Mouse (Mus musculus) adrenal gland (tissue): ENCODE results near the gene Exoc6b.

Source experiments
- intact Hi-C: fragments of 180-260 bp; cut with DNase I; formaldehyde crosslinking; loops from one replicate; pipeline ENCODE4 v1.15.1; 2025

The Exoc6b gene

GRCm38 (mm10) chr6:84995418-84995817, 73.9 kb downstream of the Exoc6b start:
- intact Hi-C loops: no loop called here

GRCm38 (mm10) chr6:84976563-84976971, 92.7 kb downstream of the Exoc6b start:
- intact Hi-C loops: no loop called here

DNA sequence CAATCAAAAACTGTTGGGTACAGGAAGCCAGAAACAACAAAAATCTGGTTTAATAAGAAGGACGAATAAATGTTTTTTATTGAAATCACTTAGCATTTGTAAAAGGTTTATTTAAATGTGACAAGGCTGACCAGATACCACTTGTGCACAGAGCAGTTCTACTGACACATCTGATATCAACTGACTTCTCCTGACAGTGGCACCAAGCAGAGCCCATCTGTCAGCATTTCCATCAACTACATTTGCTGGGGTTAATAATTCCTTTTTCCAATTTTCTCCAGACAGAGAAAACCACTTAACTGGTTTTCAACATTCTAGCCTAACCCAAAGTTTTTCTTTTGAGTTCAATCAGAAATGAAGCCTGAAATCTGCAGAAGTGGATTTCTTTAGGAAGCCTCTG, 100.8 kb downstream of the Exoc6b start:
- intact Hi-C loops: no loop called here

DNA sequence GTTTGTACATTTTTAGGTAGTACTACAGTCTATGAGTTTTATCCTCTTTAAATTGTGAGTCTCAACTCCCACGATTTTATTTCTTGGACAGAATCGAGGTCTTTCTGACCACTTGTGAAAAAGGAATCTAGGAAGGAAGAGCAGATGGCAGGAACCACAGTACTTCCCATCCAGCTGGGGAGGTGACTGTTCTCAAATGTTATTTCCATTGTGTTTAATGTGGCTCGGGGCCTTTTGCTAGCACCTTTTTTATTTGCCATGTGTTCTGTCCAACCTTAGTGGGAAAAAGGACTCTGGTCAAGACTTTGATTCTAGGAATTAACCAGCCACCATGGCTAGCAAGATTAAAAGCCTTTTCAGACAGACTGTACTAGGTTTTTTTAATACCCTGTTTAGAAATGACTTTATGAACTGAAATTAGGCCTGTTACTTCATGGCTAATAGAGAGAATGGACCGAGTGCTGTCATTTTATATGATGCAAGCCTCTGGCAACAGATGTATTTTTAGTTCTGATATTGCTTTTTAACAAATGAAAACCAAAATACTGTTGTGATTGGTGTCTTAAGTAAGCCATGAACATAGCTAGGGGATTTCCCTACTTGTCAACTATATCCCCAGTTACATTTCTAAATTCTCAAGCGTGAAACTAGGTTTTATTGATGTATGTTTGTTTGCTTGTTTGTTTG, 104.4 kb downstream of the Exoc6b start:
- intact Hi-C loops: no loop called here

DNA sequence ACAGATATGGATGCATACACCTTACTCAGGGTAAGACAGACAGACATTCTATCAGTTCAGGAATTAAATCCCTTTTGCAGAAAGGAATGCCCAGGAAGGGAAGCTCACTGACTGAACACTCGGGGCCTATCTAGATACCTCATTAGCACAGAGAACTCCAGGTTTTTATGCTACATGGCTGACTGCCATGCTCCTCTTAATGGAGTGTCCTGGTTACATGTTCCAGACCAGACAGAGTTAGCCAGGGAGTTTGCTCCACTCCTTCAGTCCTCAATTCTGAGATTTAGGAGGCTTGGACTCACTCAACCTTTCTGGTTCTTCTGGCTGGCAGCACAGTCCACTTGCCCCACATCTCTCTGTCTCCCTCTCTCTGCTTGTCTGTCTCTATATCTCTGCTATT, 106.3 kb downstream of the Exoc6b start:
- intact Hi-C loops: no loop called here

GRCm38 (mm10) chr6:84961763-84962162, 107.5 kb downstream of the Exoc6b start:
- intact Hi-C loops: no loop called here

DNA sequence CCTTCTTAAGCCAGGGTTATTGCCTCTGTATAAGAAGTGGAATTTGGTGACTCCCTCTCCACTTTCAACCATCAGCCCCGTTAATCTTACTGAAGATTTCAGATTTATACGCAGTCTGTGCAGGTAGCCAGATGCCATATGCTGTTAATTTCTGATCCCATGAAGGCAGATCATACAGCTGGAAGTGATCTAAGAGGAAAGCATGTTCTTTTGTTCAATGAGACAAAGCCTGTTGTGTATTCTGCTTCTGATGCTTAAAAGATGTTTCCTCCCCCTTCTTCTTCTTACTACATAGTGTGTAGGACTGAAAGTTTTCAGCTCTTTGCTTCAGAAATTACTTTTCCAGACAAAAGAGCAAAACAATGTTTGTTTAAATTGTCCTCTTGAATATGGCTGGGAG, 109.8 kb downstream of the Exoc6b start:
- intact Hi-C loops: no loop called here

DNA sequence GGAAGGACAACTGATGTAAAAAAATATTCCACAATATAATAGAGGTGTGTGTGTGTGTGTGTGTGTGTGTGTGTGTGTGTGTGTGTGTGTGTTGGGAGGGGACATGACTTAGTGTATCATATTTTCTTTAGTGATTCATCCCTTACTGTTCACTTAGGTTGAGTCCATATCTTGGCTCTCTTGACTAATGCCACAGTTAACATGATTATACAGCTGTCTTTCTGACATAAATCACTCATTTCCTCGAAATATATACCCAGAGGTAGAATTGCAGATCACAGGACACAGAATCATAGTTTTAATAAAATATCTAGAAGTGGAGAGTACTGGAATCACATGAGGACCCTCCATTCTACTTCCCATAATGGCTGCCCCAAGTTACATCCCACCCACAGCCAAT, 117.7 kb downstream of the Exoc6b start:
- intact Hi-C loops: no loop called here

DNA sequence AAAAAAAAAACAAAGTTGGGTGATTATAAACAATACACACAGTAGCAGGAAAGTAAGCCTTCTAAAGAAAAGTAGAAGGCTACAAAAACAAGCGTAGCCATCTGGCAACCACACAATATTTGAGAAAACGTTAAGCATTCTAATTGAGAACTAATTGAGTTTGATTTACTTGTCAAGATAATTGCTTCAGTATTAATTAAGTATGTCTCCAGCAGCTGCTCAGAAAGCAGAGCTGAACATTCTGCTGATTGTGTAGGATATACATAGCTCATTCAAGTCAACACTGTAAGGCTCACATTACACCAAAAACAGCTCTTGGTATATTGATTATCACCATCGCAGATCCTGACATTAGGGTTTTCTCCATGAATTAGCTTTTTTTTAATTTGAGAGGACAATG, 122.7 kb downstream of the Exoc6b start:
- intact Hi-C loops: no loop called here

- intact Hi-C loops: no loop called here
Observed at GRCm38 (mm10) chr6:84946106-84946505, 123.2 kb downstream of the Exoc6b start.

DNA sequence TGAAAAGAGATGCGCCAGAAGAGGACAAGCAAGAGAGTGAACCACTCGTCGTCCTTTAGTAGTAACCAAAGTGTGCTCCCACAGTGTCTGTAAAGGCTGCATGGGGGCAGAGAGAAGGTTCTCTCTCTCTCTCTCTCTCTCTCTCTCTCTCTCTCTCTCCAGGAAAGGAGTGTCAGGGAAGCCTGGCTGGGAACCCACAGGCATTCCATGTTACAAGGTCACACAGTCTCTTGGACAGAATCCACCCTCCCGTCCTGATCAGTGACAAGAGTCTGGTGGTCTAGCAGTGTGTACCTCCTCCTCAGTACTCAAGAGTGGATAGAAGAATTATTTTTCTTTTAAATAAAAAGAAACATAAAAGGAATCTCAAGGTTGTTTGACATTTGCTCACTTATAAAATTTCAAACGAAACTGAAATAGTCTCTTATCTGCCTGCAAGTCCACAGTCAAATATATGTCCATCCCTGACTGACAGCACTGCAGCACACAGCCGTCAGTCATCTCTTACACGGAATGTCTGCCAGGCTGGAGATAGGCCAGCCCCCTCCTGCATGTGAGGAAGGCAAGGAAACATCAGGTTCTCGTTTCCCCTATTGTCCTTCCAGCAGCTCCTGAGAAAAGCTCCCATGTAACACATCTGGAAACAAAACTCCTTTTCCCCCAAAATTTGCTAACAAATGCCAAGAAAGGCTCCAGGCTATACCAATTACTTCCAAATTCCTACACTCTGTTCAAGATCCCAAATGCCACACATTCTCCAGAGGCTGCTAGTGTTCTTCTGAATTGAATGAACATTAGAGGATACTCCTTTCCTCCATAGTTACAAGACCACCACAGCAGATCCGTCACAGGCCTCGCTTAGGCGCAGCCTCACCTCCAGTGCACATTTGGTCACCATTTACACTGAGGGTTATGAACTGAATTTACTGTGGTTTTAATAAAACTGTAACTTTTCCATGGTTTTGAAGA, 136.1 kb downstream of the Exoc6b start:
- intact Hi-C loops: no loop called here

DNA sequence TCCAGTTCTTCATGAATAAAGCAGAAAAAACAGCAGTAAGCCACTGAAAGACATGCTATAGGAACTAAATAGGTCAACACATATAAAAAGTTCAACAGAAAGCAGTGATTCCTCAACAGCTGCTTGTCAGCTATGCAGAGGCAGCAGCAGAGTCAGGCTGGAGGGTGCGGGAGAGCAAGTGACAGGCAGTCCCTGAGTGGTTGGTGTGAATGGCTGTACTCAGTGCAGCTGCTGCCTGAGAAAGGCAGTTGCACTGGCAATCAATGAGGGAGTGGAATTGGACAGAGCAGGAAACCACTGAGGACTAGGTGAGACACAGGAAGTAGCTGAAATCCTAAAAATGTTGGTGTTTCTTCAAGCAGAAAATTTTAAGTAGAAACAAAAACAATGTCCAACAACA, 138.3 kb downstream of the Exoc6b start:
- intact Hi-C loops: no loop called here

DNA sequence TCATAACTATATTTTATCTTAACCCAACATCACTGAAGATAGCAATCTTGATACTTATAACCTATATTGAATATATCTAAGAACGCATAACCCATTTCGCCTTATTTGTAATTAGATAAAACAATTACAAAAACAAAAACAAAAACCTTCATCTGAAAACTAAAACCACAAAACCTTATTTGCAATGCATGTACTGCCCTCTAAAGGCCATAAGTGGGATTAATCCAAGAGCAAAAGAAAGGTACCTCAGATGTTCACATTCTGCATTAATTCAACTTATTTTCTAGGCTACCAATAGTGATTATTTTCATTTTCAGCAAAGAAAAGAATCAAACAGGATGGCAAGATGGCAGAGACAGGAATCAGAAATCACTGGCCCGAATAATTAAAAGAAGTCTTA, 143.2 kb downstream of the Exoc6b start:
- intact Hi-C loops: loop anchor here (10.0 kb wide), 1 partner anchor 199 kb away; no protein-coding TSS in a partner anchor

DNA sequence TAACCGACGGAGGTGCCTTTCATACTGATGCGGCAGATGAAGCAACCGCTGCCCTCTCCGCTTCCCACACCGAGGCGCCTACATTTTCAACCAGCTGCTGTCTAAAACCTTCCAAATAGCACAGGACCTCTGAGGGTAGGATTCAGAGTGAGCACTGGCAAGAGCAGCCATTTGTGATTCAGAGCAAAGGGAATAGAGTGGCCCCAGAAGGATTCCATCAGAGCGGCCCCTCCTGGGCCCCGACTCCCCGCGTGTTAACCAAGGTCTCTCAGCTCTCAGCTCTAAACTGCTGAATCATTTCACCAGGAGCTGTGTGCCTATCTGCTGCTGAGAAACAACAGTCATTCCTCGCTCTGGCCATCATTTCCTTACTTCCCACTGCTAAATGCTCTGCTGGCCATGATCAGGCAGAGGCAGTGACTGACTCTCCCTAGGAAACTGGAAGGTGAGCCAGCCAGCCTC, 145.5 kb downstream of the Exoc6b start:
- intact Hi-C loops: loop anchor here (10.0 kb wide), 1 partner anchor 201 kb away; no protein-coding TSS in a partner anchor

GRCm38 (mm10) chr6:84916291-84916690, 153.0 kb downstream of the Exoc6b start:
- intact Hi-C loops: loop anchor here (2.0 to 10.0 kb wide), 2 partner anchors 101 to 321 kb away; partner anchors contain the start of gene Cyp26b1

- intact Hi-C loops: loop anchor here (10.0 kb wide), 1 partner anchor 318 kb away; the partner anchor contains the start of gene Cyp26b1
Observed at GRCm38 (mm10) chr6:84912434-84912833, 156.9 kb downstream of the Exoc6b start.

DNA sequence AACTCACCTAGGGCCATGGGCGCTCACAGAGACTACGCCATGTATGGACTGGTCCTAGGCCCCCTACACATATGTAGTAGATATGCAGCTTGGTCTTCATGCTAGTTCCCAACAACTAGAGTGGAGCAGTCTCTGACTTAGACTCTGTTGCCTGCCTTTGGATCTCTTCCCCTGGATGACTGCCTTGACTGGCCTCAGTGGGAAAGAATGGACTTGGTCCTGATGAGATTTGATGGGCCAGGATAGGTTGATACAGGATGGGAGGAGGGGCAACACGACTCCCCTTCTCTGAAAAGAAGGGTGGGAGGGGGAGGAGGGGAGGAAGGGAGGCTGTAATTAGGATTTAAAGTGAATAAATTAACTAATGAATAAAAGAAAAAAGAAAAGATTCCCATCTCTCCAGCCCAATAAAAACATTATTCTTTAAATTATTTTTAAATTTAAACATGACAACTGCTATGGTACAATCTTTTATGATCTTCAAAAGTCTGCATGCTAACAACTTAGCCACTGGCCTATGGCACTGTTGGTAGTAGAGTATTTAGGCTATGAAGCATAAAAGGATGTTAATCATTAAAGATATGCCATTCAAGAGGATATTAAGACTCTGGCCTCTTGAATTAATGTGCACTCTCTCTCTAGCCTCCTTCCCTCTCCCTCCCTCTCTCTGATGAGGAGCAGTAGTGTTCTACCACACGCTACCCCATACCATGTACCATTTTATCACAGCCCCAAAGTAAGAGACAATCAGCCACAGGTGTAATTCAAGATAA, 170.1 kb downstream of the Exoc6b start:
- intact Hi-C loops: no loop called here

DNA sequence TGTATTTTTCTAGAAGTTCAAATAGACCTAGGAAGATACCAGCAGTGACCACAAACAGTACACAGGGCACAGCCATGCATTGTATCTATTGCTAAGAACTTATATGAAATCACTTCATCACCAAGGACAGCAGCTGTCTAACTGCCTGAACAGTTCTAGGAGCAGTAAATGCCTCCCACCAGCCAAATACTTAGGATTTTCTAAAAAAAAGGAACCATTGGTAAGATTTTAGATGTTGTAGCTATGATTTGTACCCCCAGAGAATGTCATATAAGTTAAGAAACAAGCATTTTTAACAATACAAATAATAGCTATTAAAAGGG, 175.6 kb downstream of the Exoc6b start:
- intact Hi-C loops: no loop called here

- intact Hi-C loops: no loop called here
Observed at GRCm38 (mm10) chr6:84892926-84893772, 176.2 kb downstream of the Exoc6b start.

GRCm38 (mm10) chr6:84886551-84886950, 182.8 kb downstream of the Exoc6b start:
- intact Hi-C loops: no loop called here

GRCm38 (mm10) chr6:84885080-84885479, 184.2 kb downstream of the Exoc6b start:
- intact Hi-C loops: no loop called here
